Mouse (Mus musculus) forebrain, embryonic 12.5 days (tissue): ENCODE measurements around the gene Gm7247. TPM values are rescaled to one million over a fixed set of nuclear protein-coding genes. Genes with fewer than 3 reads are reported as not detected.
"Not testable (repeated sequence)": the region's sequence is repeated elsewhere in the genome, so short reads cannot be mapped to it uniquely, and the experiment has no call there.

Source experiments
- ATAC-seq: fragments of 200-750 bp; cut with Nextera tagmentation; 2 replicates; pipeline ENCODE4 v1.8.0; 2017; ENCODE audit warnings: moderate TSS enrichment; ENCODE audit not compliant: low FRiP score
- H3K27ac ChIP-seq: fragments of 300-500 bp; sonication (generic); 2 replicates; pipeline ENCODE4 v1.5.1; 2016; ENCODE audit warnings: mild to moderate bottlenecking
- H3K27me3 ChIP-seq: fragments of 300-500 bp; sonication (generic); 2 replicates; pipeline ENCODE4 v1.6.1; 2016; ENCODE audit warnings: mild to moderate bottlenecking
- H3K36me3 ChIP-seq: fragments of 300-500 bp; sonication (generic); replicated peaks from 2 replicates; pipeline ENCODE4 v1.6.1; 2016; ENCODE audit warnings: mild to moderate bottlenecking
- H3K4me1 ChIP-seq: fragments of 300-500 bp; sonication (generic); 2 replicates; pipeline ENCODE4 v1.6.1; 2016
- H3K4me2 ChIP-seq: fragments of 300-500 bp; sonication (generic); 2 replicates; pipeline ENCODE4 v1.6.1; 2016; ENCODE audit warnings: mild to moderate bottlenecking, moderate library complexity
- H3K4me3 ChIP-seq: fragments of 300-500 bp; sonication (generic); replicated peaks from 2 replicates; pipeline ENCODE4 v1.5.1; 2016; ENCODE audit warnings: mild to moderate bottlenecking
- H3K9ac ChIP-seq: fragments of 300-500 bp; sonication (generic); 2 replicates; pipeline ENCODE4 v1.6.1; 2016; ENCODE audit warnings: mild to moderate bottlenecking
- H3K9me3 ChIP-seq: fragments of 300-500 bp; sonication (generic); 2 replicates; pipeline ENCODE4 v1.6.1; 2016
- WGBS: fragments of 180-500 bp; shearing (Covaris S2); methylation state at CpG from one replicate; pipeline ENCODE4 v1.1.7; 2016; 5-methylcytosine and 5-hydroxymethylcytosine counted together
- polyA plus RNA-seq: library from polyadenylated mRNA; unstranded; fragments of >200 nt; fragmentation: Nextera tagmentation; extraction: Ambion mirVana; gene quantifications from 2 replicates; pipeline ENCODE4 v1.2.1, GENCODE M21; 2016

Gm7247 gene
- polyA plus RNA-seq, 1 experiment from 2014 or later, result not detected

DNA sequence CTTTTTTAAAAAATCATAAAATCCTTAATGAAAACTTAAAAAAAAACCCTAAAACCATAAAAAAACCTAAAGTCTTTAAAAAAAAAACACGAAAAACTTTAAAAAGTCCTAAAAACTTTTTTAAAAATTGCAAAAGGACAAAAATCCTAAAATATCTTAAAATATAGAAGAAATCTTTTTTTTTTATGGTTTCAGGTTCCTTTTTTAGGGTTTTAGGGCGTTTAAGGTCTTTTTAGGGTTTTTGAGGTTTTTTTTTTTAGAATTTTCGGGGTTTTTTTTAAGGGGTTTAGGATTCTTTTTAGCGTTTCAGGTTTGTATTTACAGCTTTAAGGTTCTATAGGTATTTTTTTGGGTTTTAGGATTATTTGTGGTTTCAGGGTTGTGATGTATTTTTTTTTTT, 138.9 kb downstream of the Gm7247 start:
- ATAC-seq, result no peak
- no peaks in the 10 kb centered on the region for H3K27me3 ChIP-seq
- no peaks in the 10 kb centered on the region for H3K4me1 ChIP-seq
- WGBS, result 89% methylated on average over 4 of the region's 4 CpGs
- no peak overlapping the region for H3K27ac ChIP-seq
- H3K9ac ChIP-seq, result no peak overlapping the region
- no peaks in the 10 kb centered on the region for H3K36me3 ChIP-seq
- H3K9me3 ChIP-seq, result no peaks in the 10 kb centered on the region
- H3K4me3 ChIP-seq, result no peak overlapping the region
- H3K4me2 ChIP-seq, result no peak overlapping the region

DNA sequence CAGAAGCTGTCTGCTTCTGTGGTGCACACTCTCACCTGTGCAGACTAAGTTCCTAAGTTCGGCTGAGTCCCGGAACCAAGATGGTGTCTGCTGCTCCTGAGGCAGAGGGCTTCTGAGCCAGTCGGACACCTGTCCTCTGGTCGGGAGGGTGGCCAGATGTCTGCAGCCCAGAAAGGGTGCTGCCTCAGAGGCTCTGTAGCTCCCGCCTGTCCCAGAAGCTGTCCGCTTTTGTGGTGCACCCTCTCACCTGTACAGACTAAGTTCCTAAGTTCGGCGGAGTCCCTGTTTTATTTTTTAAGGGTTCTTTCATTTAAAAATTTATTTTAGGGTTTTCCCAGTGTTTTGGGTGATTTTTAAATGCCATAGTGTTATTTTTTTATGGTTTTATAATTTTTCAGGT, 145.9 kb downstream of the Gm7247 start:
- H3K27me3 ChIP-seq, result no peaks in the 10 kb centered on the region
- no peak overlapping the region for H3K9ac ChIP-seq
- WGBS, result 93% methylated on average over 8 of the region's 8 CpGs
- no peaks in the 10 kb centered on the region for H3K9me3 ChIP-seq
- no peak overlapping the region for H3K27ac ChIP-seq
- no peaks in the 10 kb centered on the region for H3K36me3 ChIP-seq
- H3K4me2 ChIP-seq, result no peak overlapping the region
- no peaks in the 10 kb centered on the region for H3K4me1 ChIP-seq
- no peak for ATAC-seq
- no peak overlapping the region for H3K4me3 ChIP-seq

DNA sequence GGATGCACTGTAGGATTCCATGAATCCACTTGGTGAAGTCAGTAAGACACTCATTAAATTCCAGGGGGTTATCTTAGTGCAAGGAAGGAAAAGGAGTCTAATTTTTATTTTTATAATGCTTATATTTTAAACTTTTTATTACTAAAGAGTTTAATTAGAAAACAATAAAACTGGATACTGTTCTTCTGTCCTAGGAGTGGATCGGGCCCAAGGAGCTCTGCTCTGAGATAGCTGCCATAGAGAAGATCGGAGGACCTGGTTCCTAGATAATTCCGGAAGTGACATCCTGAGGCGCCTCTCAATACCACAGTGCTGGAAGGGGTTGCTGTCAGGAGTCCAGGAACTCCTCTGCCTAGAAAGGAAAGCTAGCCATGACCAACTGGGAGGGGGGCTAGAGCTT, 190.9 kb downstream of the Gm7247 start, which contains the start of gene Gm5622:
Gene Gm5622, plus strand, starts transcription at position 301 of the 400 bp plus-strand sequence.
- H3K27ac ChIP-seq, result no peak within 1 kb of the TSS
- H3K4me2 ChIP-seq, result no peak within 1 kb of the TSS
- no peaks in the 10 kb centered on the region for H3K27me3 ChIP-seq
- H3K36me3 ChIP-seq, result no peaks in the 10 kb centered on the region
- H3K9ac ChIP-seq, result no peak within 1 kb of the TSS
- no peak for ATAC-seq
- H3K4me1 ChIP-seq, result no peaks in the 10 kb centered on the region
- WGBS, result 93% methylated on average over 4 of the region's 4 CpGs
- no peaks in the 10 kb centered on the region for H3K9me3 ChIP-seq
- no peak within 1 kb of the TSS for H3K4me3 ChIP-seq

DNA sequence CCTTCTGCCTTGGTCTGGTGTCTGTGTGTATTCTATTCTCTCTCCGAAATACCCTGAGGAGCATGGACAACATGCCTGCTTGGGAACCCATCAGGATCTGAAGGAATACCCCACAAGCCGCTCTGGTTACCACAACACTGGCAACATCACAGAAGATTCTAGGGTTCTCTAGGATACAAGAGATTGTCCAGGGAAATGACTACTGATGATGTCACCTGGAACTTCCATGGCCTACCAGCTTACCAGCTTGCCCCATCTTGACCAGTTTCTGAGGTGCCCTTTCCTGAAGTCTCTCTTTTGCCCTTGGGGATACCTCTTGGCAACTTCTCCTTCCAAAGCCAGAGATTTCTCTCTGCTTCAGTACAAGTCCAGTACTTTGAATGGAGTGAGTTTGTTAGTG, 212.4 kb downstream of the Gm7247 start, which contains the start of gene Gm17175:
Gene Gm17175, minus strand, starts transcription at position 101 of the 400 bp plus-strand sequence.
- not testable (repeated sequence) for H3K4me1 ChIP-seq, H3K36me3 ChIP-seq, H3K27me3 ChIP-seq, ATAC-seq, H3K4me2 ChIP-seq, H3K27ac ChIP-seq, H3K9me3 ChIP-seq, H3K4me3 ChIP-seq, H3K9ac ChIP-seq
- 98% methylated on average over 2 of the region's 2 CpGs for WGBS

DNA sequence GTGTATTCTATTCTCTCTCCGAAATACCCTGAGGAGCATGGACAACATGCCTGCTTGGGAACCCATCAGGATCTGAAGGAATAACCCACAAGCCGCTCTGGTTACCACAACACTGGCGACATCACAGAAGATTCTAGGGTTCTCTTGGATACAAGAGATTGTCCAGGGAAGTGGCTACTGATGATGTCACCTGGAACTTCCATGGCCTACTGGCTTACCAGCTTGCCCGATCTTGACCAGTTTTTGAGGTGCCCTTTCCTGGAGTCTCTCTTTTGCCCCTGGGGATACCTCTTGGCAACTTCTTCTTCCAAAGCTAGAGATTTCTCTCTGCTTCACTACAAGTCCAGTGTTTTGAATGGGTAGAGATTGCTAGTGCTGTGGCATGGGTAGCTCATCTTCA, 230.5 kb downstream of the Gm7247 start, which contains the start of gene Gm17174:
Gene Gm17174, minus strand, starts transcription at position 101 of the 400 bp plus-strand sequence.
- H3K9ac ChIP-seq, H3K27me3 ChIP-seq, H3K4me2 ChIP-seq, H3K4me1 ChIP-seq, ATAC-seq, H3K27ac ChIP-seq, H3K9me3 ChIP-seq, H3K4me3 ChIP-seq, H3K36me3 ChIP-seq: not testable (repeated sequence)
- 93% methylated on average over 4 of the region's 4 CpGs for WGBS

DNA sequence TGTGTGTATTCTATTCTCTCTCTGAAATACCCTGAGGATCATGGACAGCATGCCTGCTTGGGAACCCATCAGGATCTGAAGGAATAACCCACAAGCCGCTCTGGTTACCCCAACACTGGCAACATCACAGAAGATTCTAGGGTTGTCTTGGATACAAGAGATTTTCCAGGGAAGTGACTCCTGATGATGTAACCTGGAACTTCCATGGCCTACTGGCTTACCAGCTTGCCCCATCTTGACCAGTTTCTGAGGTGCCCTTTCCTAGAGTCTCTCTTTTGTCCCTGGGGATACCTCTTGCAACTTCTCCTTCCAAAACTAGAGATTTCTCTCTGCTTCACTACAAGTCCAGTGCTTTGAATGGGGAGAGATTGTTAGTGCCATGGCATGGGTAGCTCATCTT, 249.7 kb downstream of the Gm7247 start, which contains the start of gene Gm17078:
Gene Gm17078, minus strand, starts transcription at position 101 of the 400 bp plus-strand sequence.
- H3K9me3 ChIP-seq, result no peaks in the 10 kb centered on the region
- H3K27ac ChIP-seq, result no peak within 1 kb of the TSS
- no peaks in the 10 kb centered on the region for H3K36me3 ChIP-seq
- no peaks in the 10 kb centered on the region for H3K4me1 ChIP-seq
- no peaks in the 10 kb centered on the region for H3K27me3 ChIP-seq
- no peak within 1 kb of the TSS for H3K4me2 ChIP-seq
- H3K9ac ChIP-seq, result no peak within 1 kb of the TSS
- 92% methylated on average over 1 of the region's 1 CpGs for WGBS
- no peak for ATAC-seq
- no peak within 1 kb of the TSS for H3K4me3 ChIP-seq

Other genes with a start within 250 kb of the Gm7247 start
- gene Eddm3b, start 247.3 kb upstream of the Gm7247 start, polyA plus RNA-seq, result not detected in 2 replicates
- gene Rnase6, start 237.8 kb upstream of the Gm7247 start, polyA plus RNA-seq, result 0.18 and 0.19 TPM in 2 replicates
- not detected in 2 replicates for gene Rnase1, start 215.0 kb upstream of the Gm7247 start, polyA plus RNA-seq
- gene Rnase2b, start 199.5 kb upstream of the Gm7247 start, polyA plus RNA-seq, result not detected in 2 replicates
- gene Ang2, start 162.6 kb upstream of the Gm7247 start, polyA plus RNA-seq, result not detected in 2 replicates
- gene Ear14, start 158.4 kb upstream of the Gm7247 start, polyA plus RNA-seq, result not detected in 2 replicates
- not detected in 2 replicates for gene Rnase2a, start 105.6 kb upstream of the Gm7247 start, polyA plus RNA-seq
- gene Vmn2r88, start 49.1 kb downstream of the Gm7247 start, polyA plus RNA-seq, result not detected in 2 replicates
- gene Vmn2r89, start 90.1 kb downstream of the Gm7247 start, polyA plus RNA-seq, result not detected in 2 replicates
- gene Gm5622, start 191.0 kb downstream of the Gm7247 start, polyA plus RNA-seq, result not detected in 2 replicates
- gene Gm17175, start 212.3 kb downstream of the Gm7247 start, polyA plus RNA-seq, result not detected in 2 replicates
- not detected in 2 replicates for gene Gm17174, start 230.4 kb downstream of the Gm7247 start, polyA plus RNA-seq
- gene Gm17078, start 249.6 kb downstream of the Gm7247 start, polyA plus RNA-seq, result not detected in 2 replicates